Mouse (Mus musculus) Patski (cell line): ENCODE data around the gene Gm9918. TPM values are rescaled to one million over a fixed set of nuclear protein-coding genes. Genes with fewer than 3 reads are reported as not detected.
A peak's percentile ranks its signal among the peaks of the same experiment; 100 is the strongest.

Experiments
- ATAC-seq: fragments of 100-300 bp; one replicate; pipeline ENCODE4 v1.8.0; 2021
- CTCF ChIA-PET: fragments of 350-600 bp; sonication (Branson Sonifier 250); formaldehyde crosslinking; loops from one replicate; lab custom pipeline; 2022; ENCODE audit warnings: inconsistent platforms; lab: Charles Lee
- POLR2A ChIA-PET: fragments of 350-600 bp; sonication (Branson Sonifier 250); formaldehyde crosslinking; loops from one replicate; lab custom pipeline; 2022; ENCODE audit warnings: antibody characterized with exemption, inconsistent platforms; lab: Charles Lee
- DNase-seq: peaks from one replicate; pipeline ENCODE4 v3.0.0-alpha.2; 2011; ENCODE audit warnings: low read depth, low spot score
- H3K27me3 ChIP-seq: fragments of 371-371 bp; one replicate; pipeline ENCODE4 v1.5.1; 2021
- CTCF ChIP-seq: fragments of 100-300 bp; IDR thresholded peaks from one replicate; pipeline ENCODE4 v1.5.1; 2021
- in situ Hi-C: fragments of 300-500 bp; cut with MboI; formaldehyde crosslinking; loops from 3 replicates; pipeline ENCODE4 v1.11.1; 2018; ENCODE audit warnings: low pct_unique_long_range_greater_than_20kb, mixed read lengths
- polyA plus RNA-seq: library from polyadenylated mRNA; unstranded; gene quantifications from one replicate; pipeline ENCODE4 v1.2.3, GENCODE M21; 2021

Gm9918 gene
- polyA plus RNA-seq, 1 experiment from 2014 or later: 0.03 TPM

GRCm38 (mm10) chr15:102271441-102271840 lies 1.1 kb downstream of the Gm9918 start:
- ChIA-PET CTCF (no interaction called here), POLR2A (interaction anchor here (0.6 kb wide), 1 partner anchor 23 kb away, joined by 3 read pairs; no protein-coding TSS in a partner anchor)
- DNase-seq (no peak), ATAC-seq (no peak)
- TF ChIP-seq CTCF: no peak
- H3K27me3 ChIP-seq: no peaks in the 10 kb centered on the region
- in situ Hi-C loops: loop anchor here (5.0 kb wide), 1 partner anchor 34 kb away; no protein-coding TSS in a partner anchor

DNA sequence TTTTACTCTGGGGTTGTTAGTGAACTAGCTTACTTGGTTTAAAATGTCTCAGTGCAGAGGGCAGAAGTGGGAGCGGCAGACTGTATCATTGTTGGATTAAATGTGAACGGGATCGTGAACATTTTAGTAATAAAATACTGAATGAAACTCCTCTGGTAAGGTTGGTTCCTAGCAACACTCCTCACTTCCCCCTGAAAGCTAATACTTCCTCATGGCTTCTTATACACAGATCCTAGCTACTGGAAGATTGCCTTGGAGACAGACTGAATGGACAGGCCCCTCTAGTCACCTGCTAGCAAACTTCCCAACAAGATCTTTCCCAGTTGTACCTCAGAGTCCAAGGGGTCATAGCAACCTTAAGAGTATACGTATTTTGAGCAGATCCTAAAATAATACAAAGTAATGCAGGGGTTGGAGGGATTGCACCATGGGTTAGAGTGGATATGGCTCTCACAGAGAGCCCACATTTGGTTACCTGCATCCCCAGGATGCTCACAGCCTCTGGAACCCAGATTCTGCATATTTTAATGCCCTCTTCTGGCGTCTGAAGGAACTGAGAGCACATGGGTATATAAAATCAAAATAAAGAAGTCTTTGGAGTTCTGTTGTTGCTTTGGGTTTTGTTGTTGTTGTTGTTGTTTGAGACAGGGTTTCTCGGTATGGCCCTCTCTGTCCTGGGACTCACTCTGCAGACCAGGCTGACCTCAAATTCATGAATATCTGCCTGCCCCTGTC lies 3.8 kb downstream of the Gm9918 start:
- ATAC-seq (no peak), DNase-seq (no peak)
- no peaks in the 10 kb centered on the region for H3K27me3 ChIP-seq
- TF ChIP-seq CTCF: peak; percentile 62
- ChIA-PET POLR2A (no interaction called here), CTCF (interaction anchor here (1.2 kb wide), 1 partner anchor 34 kb away, joined by 4 read pairs; no protein-coding TSS in a partner anchor)
- in situ Hi-C loops: loop anchor here (5.0 kb wide), 1 partner anchor 37 kb away; no protein-coding TSS in a partner anchor

DNA sequence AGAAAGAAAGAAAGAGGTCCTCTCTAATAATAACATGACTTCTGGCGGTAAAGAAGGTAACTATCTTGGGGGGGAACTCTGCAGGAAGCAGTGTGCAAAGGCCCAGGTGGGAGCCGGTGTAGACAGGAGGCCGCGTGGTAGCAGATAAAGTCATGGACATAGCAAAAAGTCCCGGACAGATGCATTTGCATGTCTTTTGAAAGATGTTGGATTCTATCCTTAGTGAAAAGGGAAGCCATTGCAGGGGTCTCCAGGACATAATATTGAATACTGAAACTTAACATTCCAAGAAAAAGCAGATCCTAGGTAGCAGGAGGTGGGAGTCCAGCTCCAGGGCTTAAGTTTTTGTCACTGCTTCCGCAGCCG lies 8.3 kb downstream of the Gm9918 start:
- ATAC-seq: no peak
- TF ChIP-seq CTCF: no peak
- ChIA-PET POLR2A (interaction anchor here (0.8 to 1.6 kb wide), 4 partner anchors 21 to 40 kb away, joined by 3 to 4 read pairs (median 4); no protein-coding TSS in a partner anchor), CTCF (interaction anchor here (2.7 kb wide), 1 partner anchor 39 kb away, joined by 8 read pairs; no protein-coding TSS in a partner anchor)
- in situ Hi-C loops: no loop called here
- no peak for DNase-seq
- no peaks in the 10 kb centered on the region for H3K27me3 ChIP-seq

DNA sequence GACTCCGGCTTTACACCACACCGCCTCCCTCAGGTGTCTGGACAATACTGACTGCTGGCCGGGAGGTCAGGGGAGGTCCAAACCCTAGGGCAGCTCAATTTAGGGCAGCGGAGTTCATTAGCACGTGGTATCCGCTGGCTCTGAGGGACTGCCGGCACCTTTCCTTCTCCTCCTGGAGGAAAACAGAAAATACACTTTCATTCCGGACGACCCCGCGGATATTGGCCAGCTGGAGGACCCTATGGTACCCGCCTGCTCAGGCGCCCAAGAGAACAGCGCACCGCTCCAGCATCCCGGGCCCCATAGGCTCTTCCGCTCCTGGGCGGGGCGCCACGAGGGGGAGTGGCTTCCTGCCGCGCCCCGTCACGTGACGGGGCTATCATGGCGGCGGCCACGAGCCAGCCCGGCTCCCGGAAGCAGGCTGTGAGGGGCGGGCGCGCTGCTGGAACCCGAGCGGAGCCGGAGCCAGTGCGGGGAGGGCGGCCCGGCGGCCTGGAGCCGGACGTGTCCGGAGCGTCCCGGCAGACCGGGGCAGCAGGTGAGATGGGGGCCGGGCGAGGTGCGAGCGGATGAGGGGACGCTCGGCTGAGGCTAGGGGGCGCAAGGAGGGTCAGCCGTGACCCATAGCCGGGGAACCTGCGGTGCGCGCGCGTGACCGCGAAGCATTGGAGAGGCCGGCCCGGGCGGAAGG lies 8.9 kb downstream of the Gm9918 start, which contains the start of gene Mfsd5:
Gene Mfsd5, plus strand, starts transcription at position 363 of the 691 bp plus-strand sequence.
- ATAC-seq: peak; percentile 85
- in situ Hi-C loops: no loop called here
- CTCF ChIA-PET: interaction anchor here (2.7 kb wide), 1 partner anchor 40 kb away, joined by 8 read pairs; no protein-coding TSS in a partner anchor
- H3K27me3 ChIP-seq: no peaks in the 10 kb centered on the region
- POLR2A ChIA-PET: interaction anchor here (0.8 to 1.6 kb wide), 6 partner anchors 13 to 239 kb away, joined by 3 to 6 read pairs (median 4); partner anchors contain the start of gene Tarbp2
- peak; percentile 87 for TF ChIP-seq CTCF
- DNase-seq: peak; percentile 38

GRCm38 (mm10) chr15:102279783-102280520 lies 9.6 kb downstream of the Gm9918 start:
- H3K27me3 ChIP-seq: no peaks in the 10 kb centered on the region
- DNase-seq (no peak), ATAC-seq (no peak)
- ChIA-PET POLR2A (interaction anchor here (0.6 to 1.6 kb wide), 6 partner anchors 14 to 238 kb away, joined by 3 to 6 read pairs (median 4); partner anchors contain the start of gene Tarbp2), CTCF (interaction anchor here (1.2 to 2.7 kb wide), 2 partner anchors 40 to 41 kb away, joined by 3 to 8 read pairs; no protein-coding TSS in a partner anchor)
- in situ Hi-C loops: no loop called here
- no peak for TF ChIP-seq CTCF

DNA sequence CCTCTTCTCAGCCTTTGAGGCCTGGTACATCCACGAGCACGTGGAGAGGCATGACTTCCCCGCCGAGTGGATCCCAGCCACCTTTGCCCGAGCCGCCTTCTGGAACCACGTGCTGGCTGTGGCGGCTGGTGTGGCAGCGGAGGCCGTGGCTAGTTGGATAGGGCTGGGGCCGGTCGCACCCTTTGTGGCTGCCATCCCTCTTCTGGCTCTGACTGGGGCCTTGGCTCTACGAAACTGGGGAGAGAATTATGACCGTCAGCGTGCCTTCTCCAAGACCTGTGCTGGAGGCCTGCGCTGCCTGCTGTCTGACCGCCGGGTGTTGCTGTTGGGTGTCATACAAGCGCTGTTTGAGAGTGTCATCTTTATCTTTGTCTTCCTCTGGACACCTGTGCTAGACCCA lies 10.3 kb downstream of the Gm9918 start:
- ChIA-PET POLR2A (interaction anchor here (0.6 kb wide), 2 partner anchors 20 to 35 kb away, joined by 3 to 4 read pairs; no protein-coding TSS in a partner anchor), CTCF (interaction anchor here (1.2 kb wide), 1 partner anchor 41 kb away, joined by 3 read pairs; no protein-coding TSS in a partner anchor)
- in situ Hi-C loops: no loop called here
- DNase-seq (no peak), ATAC-seq (no peak)
- no peaks in the 10 kb centered on the region for H3K27me3 ChIP-seq
- TF ChIP-seq CTCF: no peak

- no peaks in the 10 kb centered on the region for H3K27me3 ChIP-seq
- TF ChIP-seq CTCF: no peak
- in situ Hi-C loops: no loop called here
- ChIA-PET POLR2A (no interaction called here), CTCF (interaction anchor here (1.2 kb wide), 1 partner anchor 95 kb away, joined by 3 read pairs; no protein-coding TSS in a partner anchor)
- ATAC-seq: no peak
- no peak for DNase-seq
Observed at GRCm38 (mm10) chr15:102282463-102283292, 12.3 kb downstream of the Gm9918 start.

DNA sequence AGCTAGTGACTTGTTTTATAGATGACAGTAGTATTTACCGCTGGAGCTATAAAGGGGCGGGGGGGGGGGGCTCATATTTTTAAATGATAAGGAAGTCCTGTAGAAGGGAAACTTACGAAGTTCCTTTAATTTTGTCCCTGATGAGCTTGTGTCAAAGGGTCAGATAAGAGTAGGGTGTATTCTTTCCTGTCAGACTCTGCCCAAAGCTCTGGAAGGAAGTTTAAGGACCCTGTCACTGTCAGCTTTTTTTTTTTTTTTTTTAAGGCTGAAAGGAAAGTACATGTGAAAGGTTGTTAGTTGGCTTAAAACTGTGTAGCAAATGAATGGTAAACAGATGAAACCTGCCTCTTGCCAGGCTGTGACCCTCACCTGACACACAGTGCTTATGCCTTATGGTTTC lies 13.3 kb downstream of the Gm9918 start:
- no peak for TF ChIP-seq CTCF
- POLR2A ChIA-PET: interaction anchor here (0.9 kb wide), 1 partner anchor 43 kb away, joined by 4 read pairs; the partner anchor contains the start of gene Pfdn5
- in situ Hi-C loops: no loop called here

GRCm38 (mm10) chr15:102287395-102287794 lies 17.0 kb downstream of the Gm9918 start:
- ChIA-PET POLR2A (no interaction called here), CTCF (no interaction called here)
- TF ChIP-seq CTCF: peak; percentile 74
- ATAC-seq (no peak), DNase-seq (no peak)
- in situ Hi-C loops: no loop called here
- H3K27me3 ChIP-seq: no peaks in the 10 kb centered on the region

More for the DNA sequence above, 13.3 kb downstream of the Gm9918 start:
- CTCF ChIA-PET: interaction anchor here (1.2 kb wide), 1 partner anchor 94 kb away, joined by 3 read pairs; no protein-coding TSS in a partner anchor
- ATAC-seq (no peak), DNase-seq (no peak)
- no peaks in the 10 kb centered on the region for H3K27me3 ChIP-seq
